Mouse (Mus musculus) CH12.LX (cell line): ENCODE measurements around the gene Pitpnm2. TPM values are rescaled to one million over a fixed set of nuclear protein-coding genes. Genes with fewer than 3 reads are reported as not detected.

ENCODE experiments used
- DNase-seq: peaks from one replicate; pipeline ENCODE4 v3.0.0-alpha.2; 2013; ENCODE audit errors: extremely low read depth
- H3K27ac ChIP-seq: 2 replicates; pipeline ENCODE4 v1.5.1; 2012; ENCODE audit warnings: low read depth, mild to moderate bottlenecking, control low read depth, moderate library complexity; ENCODE audit not compliant: insufficient read depth
- H3K27me3 ChIP-seq: replicated peaks from 2 replicates; pipeline ENCODE3; 2012; ENCODE audit warnings: inconsistent platforms
- H3K36me3 ChIP-seq, 2 experiments: replicated peaks in 1 of 2; 2 replicates each; pipeline versions ENCODE3 to v1.6.1; 2012; ENCODE audit warnings: inconsistent platforms in 1 of 2, low read length in 1 of 2, mild to moderate bottlenecking in 1 of 2, mixed read lengths in 1 of 2, moderate library complexity in 1 of 2; ENCODE audit not compliant: control insufficient read depth in 1 of 2, insufficient read depth in 1 of 2
- H3K4me1 ChIP-seq, 2 experiments: 2 replicates each; pipeline ENCODE4 v1.6.1; 2012; ENCODE audit warnings: inconsistent platforms in 1 of 2, moderate library complexity in 1 of 2; ENCODE audit not compliant: insufficient read depth in 2 of 2, control insufficient read depth in 1 of 2
- H3K4me2 ChIP-seq: 2 replicates; pipeline ENCODE4 v1.6.1; 2012; ENCODE audit warnings: low read depth, mild to moderate bottlenecking, control low read depth; ENCODE audit not compliant: poor library complexity, insufficient read depth, severe bottlenecking
- H3K4me3 ChIP-seq, 3 experiments: fragments of 150-350 bp in 1 of 3; sonication (generic) in 1 of 3; replicated peaks in 1 of 3; 2 replicates each; pipeline versions ENCODE3 to v1.5.1; 2011 to 2012; ENCODE audit warnings: low read depth in 2 of 3, low read length in 2 of 3, mild to moderate bottlenecking in 2 of 3, moderate library complexity in 2 of 3, control low read depth in 1 of 3, improper control_type of control experiment in 1 of 3, inconsistent platforms in 1 of 3, mixed read lengths in 1 of 3; ENCODE audit not compliant: poor library complexity in 1 of 3
- H3K79me2 ChIP-seq: replicated peaks from 2 replicates; pipeline ENCODE4 v1.6.1; 2012; ENCODE audit warnings: mild to moderate bottlenecking, moderate library complexity; ENCODE audit not compliant: control insufficient read depth, poor library complexity, insufficient read depth, severe bottlenecking; ENCODE audit errors: extremely low read depth
- H3K9ac ChIP-seq: 2 replicates; pipeline ENCODE4 v1.6.1; 2012; ENCODE audit warnings: low read depth, mild to moderate bottlenecking, control low read depth, moderate library complexity; ENCODE audit not compliant: insufficient read depth
- H3K9me3 ChIP-seq: replicated peaks from 2 replicates; pipeline ENCODE3; 2012; ENCODE audit warnings: low read length, inconsistent platforms, mixed read lengths
- BHLHE40 ChIP-seq: IDR thresholded peaks from 2 replicates; pipeline ENCODE4 v1.6.1; 2011; ENCODE audit warnings: mild to moderate bottlenecking, low read depth, low read length, improper control_type of control experiment
- CHD1 ChIP-seq: IDR thresholded peaks from 2 replicates; pipeline ENCODE4 v1.6.1; 2012; ENCODE audit warnings: low read depth, low read length, improper control_type of control experiment, inconsistent platforms
- ELF1 ChIP-seq: IDR thresholded peaks from 2 replicates; pipeline ENCODE4 v1.6.1; 2014; ENCODE audit warnings: low read depth, mild to moderate bottlenecking, inconsistent platforms, low read length, improper control_type of control experiment
- JUN ChIP-seq: IDR thresholded peaks from 2 replicates; pipeline ENCODE4 v1.6.1; 2011; ENCODE audit warnings: low read depth, mild to moderate bottlenecking, low read length, improper control_type of control experiment, moderate library complexity; ENCODE audit not compliant: insufficient read depth
- MAX ChIP-seq: IDR thresholded peaks from 2 replicates; pipeline ENCODE4 v1.6.1; 2011; ENCODE audit warnings: low read length, improper control_type of control experiment
- MEF2A ChIP-seq: IDR thresholded peaks from 2 replicates; pipeline ENCODE4 v1.6.1; 2014; ENCODE audit warnings: low read depth, mild to moderate bottlenecking, inconsistent platforms, low read length, improper control_type of control experiment, borderline replicate concordance
- MYC ChIP-seq: IDR thresholded peaks from 2 replicates; pipeline ENCODE4 v1.6.1; 2011; ENCODE audit warnings: low read depth, mild to moderate bottlenecking, improper control_type of control experiment, low read length
- POLR2AphosphoS2 ChIP-seq: IDR thresholded peaks from 2 replicates; pipeline ENCODE4 v1.6.1; 2011; ENCODE audit warnings: low read depth, low read length, improper control_type of control experiment
- RAD21 ChIP-seq: IDR thresholded peaks from 2 replicates; pipeline ENCODE4 v1.6.1; 2011; ENCODE audit warnings: low read depth, mild to moderate bottlenecking, low read length, improper control_type of control experiment, moderate library complexity
- TBP ChIP-seq: conservative IDR thresholded peaks from 2 replicates; pipeline ENCODE4 v1.6.1; 2011; ENCODE audit warnings: low read depth, low read length, improper control_type of control experiment
- TCF12 ChIP-seq: IDR thresholded peaks from 2 replicates; pipeline ENCODE4 v1.6.1; 2014; ENCODE audit warnings: low read depth, mild to moderate bottlenecking, inconsistent platforms, low read length, improper control_type of control experiment
- ZNF384 ChIP-seq: IDR thresholded peaks from 2 replicates; pipeline ENCODE4 v1.6.1; 2012; ENCODE audit warnings: low read depth, low read length, improper control_type of control experiment, inconsistent platforms
- dilution Hi-C: fragments of 300-500 bp; cut with MboI; formaldehyde crosslinking; loops from 2 replicates; pipeline ENCODE4 v1.14.3; 2020; ENCODE audit warnings: low sequenced_read_pairs; ENCODE audit not compliant: extremely low pct_unique_long_range_greater_than_20kb, extremely low pct_ligation_motif_present
- in situ Hi-C: fragments of 300-500 bp; cut with MboI; formaldehyde crosslinking; loops from 3 replicates; pipeline ENCODE4 v1.14.3; 2019; ENCODE audit warnings: low sequenced_read_pairs, low pct_ligation_motif_present, low pct_unique_long_range_greater_than_20kb, mixed read lengths
- polyA plus RNA-seq: library from polyadenylated mRNA; unstranded; fragments of >175 nt; gene quantifications from 2 replicates; pipeline ENCODE4 v1.2.1, GENCODE M21; 2012; ENCODE audit warnings: low read depth; ENCODE audit not compliant: insufficient read length
- total RNA-seq, 2 experiments: library from RNA; depleted of rRNA; stranded (reverse); fragments of 300-350 nt in 1 of 2; fragments of >200 nt in 1 of 2; gene quantifications; 2 replicates each; pipeline ENCODE4 v1.2.3; 2012 to 2014

The Pitpnm2 gene
- total and polyA plus RNA-seq, 3 experiments: 1.0 to 11.9 (median 5.3) TPM

DNA sequence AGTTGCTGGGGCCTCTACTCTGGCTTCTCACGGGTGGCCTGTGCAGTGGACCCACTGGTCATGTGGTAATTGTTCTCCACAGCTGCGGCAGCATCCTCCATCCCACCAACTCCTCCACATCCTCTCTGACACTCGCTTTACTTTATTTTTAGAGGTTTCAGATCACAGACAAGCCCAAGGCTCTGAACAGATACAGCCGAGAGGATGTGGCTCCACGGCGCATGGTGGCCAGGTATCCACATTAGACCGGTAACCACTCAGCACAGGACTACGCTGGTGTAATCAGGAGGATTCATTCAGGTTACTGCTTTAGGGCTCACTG is 16.5 kb downstream of the Pitpnm2 start:
- in situ Hi-C loops: no loop called here

DNA sequence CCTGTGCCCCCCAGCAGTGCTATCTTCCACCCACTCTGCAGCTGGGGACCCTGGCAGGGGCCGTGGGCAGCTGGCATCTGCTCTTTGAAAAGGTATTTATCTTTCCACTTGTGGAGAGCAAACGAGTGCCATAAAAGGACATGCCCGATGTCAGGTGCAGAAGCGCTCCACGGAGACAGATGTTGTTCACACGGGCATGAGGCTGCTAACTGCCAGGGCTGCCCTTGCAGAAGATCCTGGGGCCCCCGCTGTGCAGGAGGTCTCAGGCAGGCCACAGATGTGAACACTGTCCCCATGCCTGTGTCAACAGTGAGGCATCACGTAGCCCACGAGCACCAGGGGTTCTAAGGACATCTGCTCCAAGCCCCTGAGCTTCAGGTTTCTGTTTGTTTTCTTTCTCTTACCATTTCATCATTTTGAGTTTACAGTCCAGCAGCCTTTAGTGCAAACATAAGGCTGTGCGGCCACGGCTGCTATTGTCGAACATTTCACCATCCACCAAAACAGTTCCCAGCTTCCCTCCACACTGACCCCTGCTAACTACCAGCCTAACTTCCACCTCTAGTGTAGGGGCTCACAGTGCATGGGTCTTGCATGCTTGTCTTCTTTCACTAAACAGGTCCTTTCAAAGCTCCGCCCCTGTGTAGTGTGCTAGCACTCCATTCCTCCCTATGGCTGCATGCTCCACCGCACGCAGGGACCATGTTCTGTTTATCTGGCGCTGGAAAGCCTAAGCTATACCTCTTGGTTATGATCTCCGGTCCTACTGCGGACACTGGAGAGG is 17.0 kb downstream of the Pitpnm2 start:
- no peaks in the 10 kb centered on the region for H3K9me3 ChIP-seq
- peaks cover 2 to 10% of the 10 kb centered on the region in 2 experiments; a peak in 2 of 4 replicates for H3K4me1 ChIP-seq
- no peak overlapping the region for H3K27ac ChIP-seq
- no peak overlapping the region for H3K4me2 ChIP-seq
- H3K4me3 ChIP-seq: no peak overlapping the region
- in situ Hi-C loops (no loop called here), dilution Hi-C loops (no loop called here)
- H3K79me2 ChIP-seq: no peaks in the 10 kb centered on the region
- TF ChIP-seq POLR2AphosphoS2 (no peak), TCF12 (no peak), MAX (no peak), ZNF384 (no peak), TBP (no peak), JUN (no peak), RAD21 (no peak), CHD1 (no peak)
- peaks cover 0 to 13% of the 10 kb centered on the region in 2 experiments for H3K36me3 ChIP-seq
- no peak for DNase-seq
- no peak overlapping the region for H3K9ac ChIP-seq
- H3K27me3 ChIP-seq: no peaks in the 10 kb centered on the region

More for the DNA sequence above, 16.5 kb downstream of the Pitpnm2 start:
- no peak for DNase-seq
- no peaks in the 10 kb centered on the region for H3K27me3 ChIP-seq
- H3K27ac ChIP-seq: no peak overlapping the region
- H3K4me2 ChIP-seq: no peak overlapping the region
- TF ChIP-seq MEF2A: no peak
- no peak for TF ChIP-seq MYC
- no peaks in the 10 kb centered on the region for H3K79me2 ChIP-seq
- H3K9me3 ChIP-seq: no peaks in the 10 kb centered on the region
- H3K36me3 ChIP-seq: peaks cover 0 to 18% of the 10 kb centered on the region in 2 experiments
- dilution Hi-C loops: no loop called here
- peaks cover 2 to 10% of the 10 kb centered on the region in 2 experiments; a peak in 2 of 4 replicates for H3K4me1 ChIP-seq
- H3K4me3 ChIP-seq: no peak overlapping the region
- H3K9ac ChIP-seq: no peak overlapping the region

DNA sequence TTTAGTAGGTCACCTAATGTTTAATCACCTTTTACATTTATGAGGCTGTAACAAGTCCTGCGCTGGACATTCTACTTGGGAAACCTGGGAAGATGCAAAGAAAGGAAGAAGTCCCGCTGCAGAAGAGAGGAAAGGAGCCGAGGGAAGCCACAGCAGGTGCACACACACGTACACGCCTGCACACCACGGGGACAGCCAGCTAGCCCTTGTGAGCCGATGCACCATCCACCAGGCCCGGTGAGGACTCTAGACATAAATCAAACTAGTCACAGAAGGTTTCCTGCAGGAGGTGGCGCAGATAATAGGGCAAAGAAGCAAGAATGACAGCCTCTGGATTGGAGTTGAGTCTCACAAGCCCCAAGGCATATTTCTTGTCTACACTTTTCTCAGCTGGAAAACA is 19.1 kb downstream of the Pitpnm2 start:
- no peaks in the 10 kb centered on the region for H3K9me3 ChIP-seq
- TF ChIP-seq BHLHE40: no peak
- TF ChIP-seq ELF1: no peak
- TF ChIP-seq JUN: no peak
- TF ChIP-seq, all 38 proteins: peak for 0
- in situ Hi-C loops (no loop called here), dilution Hi-C loops (no loop called here)
- H3K79me2 ChIP-seq: no peaks in the 10 kb centered on the region
- H3K4me1 ChIP-seq: peaks cover 2 to 20% of the 10 kb centered on the region in 2 experiments; a peak in 2 of 4 replicates
- DNase-seq: no peak
- H3K4me3 ChIP-seq: no peak overlapping the region
- H3K36me3 ChIP-seq: peaks cover 0 to 5% of the 10 kb centered on the region in 2 experiments
- H3K4me2 ChIP-seq: no peak overlapping the region
- no peak overlapping the region for H3K27ac ChIP-seq
- H3K27me3 ChIP-seq: no peaks in the 10 kb centered on the region
- no peak overlapping the region for H3K9ac ChIP-seq
